Mouse (Mus musculus) ES-E14 (cell line): ENCODE measurements around the gene Olfr521.

Source experiments
- CHD2 ChIP-seq: IDR thresholded peaks from 2 replicates; pipeline ENCODE4 v1.6.1; 2014; ENCODE audit warnings: mild to moderate bottlenecking, low read depth, low read length, inconsistent platforms
- HCFC1 ChIP-seq: IDR thresholded peaks from 2 replicates; pipeline ENCODE4 v1.6.1; 2012; ENCODE audit warnings: low read length, inconsistent platforms, borderline replicate concordance; ENCODE audit not compliant: insufficient read depth
- ZC3H11A ChIP-seq: IDR thresholded peaks from 2 replicates; pipeline ENCODE4 v1.6.1; 2012; ENCODE audit warnings: low read depth, mild to moderate bottlenecking, inconsistent platforms, low read length, borderline replicate concordance

DNA sequence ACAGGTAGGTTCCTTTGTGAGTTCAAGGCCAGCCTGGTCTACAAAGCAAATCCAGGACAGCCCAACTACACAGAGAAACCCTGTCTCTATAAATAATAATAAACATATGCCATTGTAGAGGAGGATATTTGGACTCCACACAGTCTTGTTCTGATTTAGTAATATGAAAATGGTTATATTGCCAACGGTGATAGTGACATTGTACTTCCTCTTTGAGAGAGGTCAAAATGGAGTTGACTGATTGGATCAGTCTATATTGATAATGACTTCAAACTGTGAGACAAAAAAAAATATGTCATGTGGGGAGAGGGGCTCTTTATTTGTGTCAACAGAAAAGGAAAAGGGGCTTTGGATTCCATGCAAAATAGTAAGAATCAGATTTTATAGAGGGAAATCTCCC is 42.0 kb downstream of the Olfr521 start:
- TF ChIP-seq CHD2 (no peak), HCFC1 (no peak), ZC3H11A (no peak)
